Mouse (Mus musculus): ENCODE data around the gene Diaph3.

Diaph3 gene

GRCm38 (mm10) chr14:86847154-86847810 lies 293.8 kb downstream of the Diaph3 start:
- DNase-seq (ENCODE audit: low read depth, low spot score), result no peak

- no peak for DNase-seq (ENCODE audit: low read depth, low spot score)
Measured at GRCm38 (mm10) chr14:86844075-86844474, 297.0 kb downstream of the Diaph3 start.

DNA sequence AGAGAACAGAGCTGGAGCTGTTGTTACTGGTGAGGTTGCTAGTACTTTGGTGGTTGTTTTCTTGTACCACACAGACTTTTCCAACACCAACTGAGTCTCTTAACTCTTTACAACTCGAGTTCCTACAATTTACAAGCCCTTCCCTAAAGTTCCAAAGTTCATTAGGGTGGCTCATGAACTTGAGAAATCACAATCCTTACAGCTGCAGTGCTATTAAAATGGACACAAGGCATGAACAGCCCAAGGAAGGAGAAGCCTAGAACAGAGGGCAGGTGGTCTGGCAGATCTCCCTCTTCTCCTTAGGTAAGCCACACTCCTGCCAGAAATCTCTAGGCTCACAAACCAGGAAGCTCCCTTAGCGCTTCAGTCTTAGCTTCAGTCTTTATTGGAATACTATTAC lies 303.4 kb downstream of the Diaph3 start:
- no peak for DNase-seq (ENCODE audit: low read depth, low spot score)

- DNase-seq (ENCODE audit: low read depth, low spot score), result no peak
Measured at GRCm38 (mm10) chr14:86834851-86835250, 306.2 kb downstream of the Diaph3 start.

GRCm38 (mm10) chr14:86834269-86834668 lies 306.8 kb downstream of the Diaph3 start:
- no peak for DNase-seq (ENCODE audit: low read depth, low spot score)

GRCm38 (mm10) chr14:86833003-86833402 lies 308.0 kb downstream of the Diaph3 start:
- DNase-seq (ENCODE audit: low read depth, low spot score), result no peak

DNA sequence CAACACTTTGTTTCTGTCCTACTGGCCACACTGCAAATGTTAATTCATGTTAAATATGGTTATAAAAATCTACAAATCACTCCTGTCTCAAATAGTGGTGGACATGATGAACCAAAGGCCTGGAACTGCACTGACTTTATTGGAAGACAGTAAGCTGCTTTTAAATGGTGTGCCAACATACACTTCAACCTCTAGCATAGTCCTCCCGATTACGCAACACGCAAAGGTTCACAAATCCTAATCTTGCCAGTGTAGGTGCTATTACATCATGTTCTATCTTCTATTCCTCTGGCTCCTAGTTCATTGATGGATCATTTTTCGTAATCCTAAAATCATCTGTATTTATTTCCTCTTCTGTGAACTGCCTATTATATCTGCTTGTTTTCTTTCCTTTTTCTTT lies 324.8 kb downstream of the Diaph3 start:
- no peak for DNase-seq (ENCODE audit: low read depth, low spot score)

GRCm38 (mm10) chr14:86788880-86789641 lies 352.0 kb downstream of the Diaph3 start:
- DNase-seq (ENCODE audit: low read depth, low spot score), result no peak

- no peak for DNase-seq (ENCODE audit: low read depth, low spot score)
Measured at GRCm38 (mm10) chr14:86786866-86787265, 354.2 kb downstream of the Diaph3 start.

GRCm38 (mm10) chr14:86781553-86782273 lies 359.3 kb downstream of the Diaph3 start:
- peak; percentile 64 for DNase-seq (ENCODE audit: low read depth, low spot score)

DNA sequence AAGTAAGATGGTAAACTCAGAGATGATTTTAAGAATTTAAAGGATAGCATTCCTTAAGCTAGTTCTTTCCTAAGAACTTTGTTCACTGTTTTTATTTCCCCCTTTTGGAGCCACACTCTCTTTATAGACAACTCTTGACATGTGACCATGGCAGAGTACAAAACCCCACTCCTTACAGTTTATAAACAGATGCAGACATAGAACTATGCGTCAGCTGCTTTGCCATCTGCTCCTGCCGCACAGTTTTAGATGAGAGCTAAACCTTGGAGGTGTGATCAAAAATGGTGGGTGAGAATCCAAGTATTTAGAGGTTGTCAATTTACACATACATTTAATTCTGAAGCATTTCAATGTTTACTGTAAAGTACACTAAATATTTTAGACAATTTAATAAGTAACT lies 367.7 kb downstream of the Diaph3 start:
- no peak for DNase-seq (ENCODE audit: low read depth, low spot score)

DNA sequence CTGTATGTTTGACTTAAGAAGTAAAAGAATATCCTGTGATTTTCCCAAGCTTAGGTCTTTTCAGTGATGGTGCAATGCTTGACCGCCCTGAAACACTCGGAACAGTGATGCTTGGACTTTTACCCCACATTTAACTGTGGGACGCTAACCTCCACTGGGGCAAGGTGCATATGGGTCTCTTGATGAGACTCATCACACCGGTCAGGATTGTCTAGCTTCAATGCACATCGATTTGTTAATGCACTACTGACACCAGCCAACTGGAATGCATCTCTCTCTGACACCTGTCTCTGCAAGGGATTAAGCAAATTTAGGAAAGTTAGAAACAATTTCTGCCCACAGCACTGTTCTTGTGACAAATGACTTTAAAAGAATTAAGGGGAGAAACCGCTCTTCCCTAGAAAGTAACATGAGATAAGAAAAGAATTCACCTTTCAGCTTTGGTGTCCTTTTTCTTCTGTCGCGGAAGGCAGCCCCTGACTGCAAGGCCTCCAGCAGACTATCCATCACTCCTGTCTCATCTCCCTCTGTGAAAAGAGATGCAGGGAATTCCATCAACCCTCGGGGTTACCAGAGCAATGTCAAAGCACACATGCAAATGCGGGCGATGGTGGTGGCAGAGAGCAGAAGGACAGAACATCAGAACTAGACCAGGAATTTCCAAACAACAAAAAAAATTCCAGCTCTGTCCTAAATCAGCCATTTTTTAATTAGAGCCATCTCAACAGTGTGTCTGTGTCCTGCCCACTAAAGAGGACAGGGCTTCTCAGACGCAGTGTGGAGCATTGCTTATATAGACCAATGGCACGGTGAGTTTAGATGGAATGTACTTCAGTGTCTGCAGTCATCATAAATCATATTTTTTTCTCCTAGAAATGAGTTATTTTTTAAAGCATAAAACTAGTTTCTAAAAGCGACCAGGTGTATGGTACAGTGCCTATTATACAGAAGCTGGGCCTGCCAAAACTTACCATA lies 368.6 kb downstream of the Diaph3 start:
- no peak for DNase-seq (ENCODE audit: low read depth, low spot score)

- no peak for DNase-seq (ENCODE audit: low read depth, low spot score)
Measured at GRCm38 (mm10) chr14:86764286-86764685, 376.7 kb downstream of the Diaph3 start.

GRCm38 (mm10) chr14:86757604-86758520 lies 383.2 kb downstream of the Diaph3 start:
- no peak for DNase-seq (ENCODE audit: low read depth, low spot score)

DNA sequence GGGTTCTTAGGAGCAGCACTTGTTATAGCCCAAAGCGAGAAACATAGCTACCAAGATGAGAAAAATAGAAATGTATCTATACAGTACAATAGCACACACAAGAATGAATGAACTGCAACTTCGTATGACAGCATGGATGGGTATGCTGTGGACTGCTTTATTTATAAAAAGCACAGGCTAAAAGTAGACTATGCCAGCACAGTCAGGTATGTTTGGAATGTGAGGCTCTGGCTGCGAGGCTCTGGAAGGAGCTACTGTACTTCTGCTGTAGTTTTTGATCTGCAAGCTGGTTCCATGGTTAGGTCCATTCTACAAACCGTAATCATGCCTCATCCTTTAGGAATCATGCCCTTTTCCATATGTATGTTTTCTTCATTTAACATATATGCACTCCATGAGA lies 383.9 kb downstream of the Diaph3 start:
- no peak for DNase-seq (ENCODE audit: low read depth, low spot score)

DNA sequence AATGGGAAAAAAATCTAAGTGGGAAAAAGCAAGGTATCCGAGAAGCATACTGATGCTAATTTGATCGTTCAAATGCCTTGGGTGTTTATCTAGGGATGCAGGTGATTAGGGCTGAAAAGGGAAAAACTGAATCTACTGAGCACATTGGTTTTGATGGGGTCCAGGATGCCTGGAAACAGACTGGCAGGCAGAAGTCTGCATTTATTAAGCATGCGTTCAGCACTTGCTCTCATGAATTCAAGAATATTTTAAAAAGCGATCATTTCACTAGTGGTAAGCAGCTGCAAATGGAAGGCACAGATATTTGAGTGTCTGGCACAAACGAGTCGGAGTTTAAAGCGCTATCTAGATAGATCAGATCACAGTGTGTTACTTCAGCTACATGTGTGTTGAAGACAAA lies 390.7 kb downstream of the Diaph3 start:
- no peak for DNase-seq (ENCODE audit: low read depth, low spot score)

DNA sequence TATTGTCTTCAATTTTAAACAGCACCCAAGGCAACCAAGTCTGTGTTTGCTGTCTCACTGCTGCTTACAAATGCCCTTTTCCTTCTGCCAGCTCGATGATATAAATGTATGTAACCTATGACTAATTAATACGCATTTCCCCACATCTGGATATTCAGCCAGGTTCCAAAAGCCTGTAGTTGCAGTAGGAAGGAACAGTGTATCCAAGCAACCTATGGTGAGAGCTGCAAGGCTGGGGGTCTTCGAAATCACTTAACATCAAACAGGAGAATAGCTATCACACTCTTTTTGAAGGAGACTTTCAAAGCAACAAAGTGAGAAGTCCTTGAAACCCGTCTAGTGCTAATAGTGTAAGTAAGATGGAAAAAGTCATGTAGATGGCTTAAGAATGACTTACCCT lies 391.6 kb downstream of the Diaph3 start:
- DNase-seq (ENCODE audit: low read depth, low spot score), result no peak

- DNase-seq (ENCODE audit: low read depth, low spot score), result peak; percentile 83
Measured at GRCm38 (mm10) chr14:86748876-86749275, 392.2 kb downstream of the Diaph3 start.

DNA sequence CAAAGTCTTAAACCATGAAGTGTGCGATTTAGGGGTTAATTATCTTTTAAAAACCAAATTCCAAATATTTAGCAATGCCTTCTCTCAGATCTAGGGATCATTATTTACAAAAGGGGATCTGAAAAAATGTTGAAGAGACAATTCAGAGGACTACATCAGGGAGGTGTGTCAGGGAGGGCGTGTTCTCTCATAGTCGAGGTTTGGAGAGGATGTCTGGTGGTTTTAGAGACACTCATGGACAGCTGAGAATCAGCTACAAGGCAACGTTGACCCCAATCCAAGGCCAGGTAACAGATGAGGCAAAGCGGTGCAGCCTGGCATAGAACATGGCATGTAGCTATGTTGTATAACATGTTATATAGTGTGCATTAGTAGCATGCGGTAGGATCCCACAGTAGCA lies 396.5 kb downstream of the Diaph3 start:
- no peak for DNase-seq (ENCODE audit: low read depth, low spot score)

GRCm38 (mm10) chr14:86741855-86742531 lies 399.0 kb downstream of the Diaph3 start:
- no peak for DNase-seq (ENCODE audit: low read depth, low spot score)
